In the genomic region with DNA sequence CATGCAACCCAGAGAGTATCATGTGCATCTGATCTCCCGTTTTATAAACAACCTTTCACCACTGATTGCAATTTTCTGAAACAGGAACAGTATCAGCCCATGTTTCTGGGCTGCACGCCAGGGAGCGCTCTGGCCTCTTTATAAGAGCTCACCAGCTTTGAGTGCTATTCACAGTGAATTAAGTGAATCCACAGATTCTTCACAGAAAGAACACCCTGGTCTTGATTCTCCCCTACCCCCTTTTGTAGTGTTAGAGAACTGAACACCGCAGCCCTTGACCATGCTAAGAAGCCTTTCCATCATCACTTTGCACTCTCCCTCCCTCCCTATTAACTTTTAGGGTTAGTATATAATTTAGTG, we compare ENCODE assay signal across 8 mouse cellular contexts. TPM values are rescaled to one million over a fixed set of nuclear protein-coding genes. Genes with fewer than 3 reads are reported as not detected.
DNase-seq lines count a peak whose midpoint lies in the region; ATAC-seq and TF ChIP-seq lines count a peak whose summit lies in the region.

No protein-coding gene starts in this region.

- peak overlapping the region; percentile 59 for H3K4me2 ChIP-seq in forebrain, embryonic 12.5 days
- H3K4me2 ChIP-seq in hindbrain, embryonic 11.5 days (replicated peaks; ENCODE audit: low read depth, low read length), result peak overlapping the region; percentile 40
- peak overlapping the region; percentile 83 for H3K4me2 ChIP-seq in lung, postnatal 0 days (replicated peaks; ENCODE audit: low read depth, low read length)

- TF ChIP-seq POLR2A in thymus, adult 2 months (IDR thresholded peaks at IDR 0.05; ENCODE audit: control insufficient read depth, extremely low read depth, insufficient read depth, low read length, poor library complexity), result no peak

- no peaks in the 10 kb centered on the region for H3K27me3 ChIP-seq in thymus, adult 2 months (ENCODE audit: control insufficient read depth, insufficient read depth, low read length)
- no peaks in the 10 kb centered on the region for H3K27me3 ChIP-seq in forebrain, embryonic 12.5 days
- H3K27me3 ChIP-seq in hindbrain, embryonic 11.5 days (ENCODE audit: control insufficient read depth, insufficient read depth, low read length), result no peaks in the 10 kb centered on the region
- no peaks in the 10 kb centered on the region for H3K27me3 ChIP-seq in lung, postnatal 0 days (replicated peaks; ENCODE audit: insufficient read depth, low read length)

- TF ChIP-seq CTCF in thymus, adult 2 months (IDR thresholded peaks at IDR 0.05; ENCODE audit: borderline replicate concordance, control insufficient read depth, extremely low read depth, insufficient read depth, low read length, poor library complexity), result no peak
- peak; percentile 52 for TF ChIP-seq CTCF in lung, postnatal 0 days (IDR thresholded peaks at IDR 0.05)

- no peaks in the 10 kb centered on the region for H3K9me3 ChIP-seq in forebrain, embryonic 12.5 days
- no peaks in the 10 kb centered on the region for H3K9me3 ChIP-seq in hindbrain, embryonic 11.5 days (ENCODE audit: control insufficient read depth, low read length)
- H3K9me3 ChIP-seq in lung, postnatal 0 days (ENCODE audit: low read length), result no peaks in the 10 kb centered on the region

- H3K27ac ChIP-seq in thymus, adult 2 months (ENCODE audit: control insufficient read depth, insufficient read depth, low read length), result no peak overlapping the region
- H3K27ac ChIP-seq in forebrain, embryonic 12.5 days, result peak overlapping the region; percentile 70; the same call in 1 of the 2 replicates
- no peak overlapping the region for H3K27ac ChIP-seq in hindbrain, embryonic 11.5 days (ENCODE audit: low read depth, low read length)
- no peak overlapping the region for H3K27ac ChIP-seq in lung, postnatal 0 days (ENCODE audit: low read length)

- H3K4me3 ChIP-seq in thymus, adult 2 months (ENCODE audit: control insufficient read depth, insufficient read depth, low read length), result no peak overlapping the region
- H3K4me3 ChIP-seq in forebrain, embryonic 12.5 days (replicated peaks), result peak overlapping the region; percentile 33
- no peak overlapping the region for H3K4me3 ChIP-seq in hindbrain, embryonic 11.5 days (ENCODE audit: low read depth, low read length)
- H3K4me3 ChIP-seq in lung, postnatal 0 days (ENCODE audit: low read depth, low read length), result peak overlapping the region; percentile 48

- TF ChIP-seq EP300 in lung, postnatal 0 days (IDR thresholded peaks at IDR 0.05), result peak; percentile 49; the same call in 1 of the 2 replicates

- peak; percentile 3 for DNase-seq in thymus, adult 2 months
- no peak for DNase-seq in thymus, postnatal 10 days (ENCODE audit: low spot score in 2 of 2)
- DNase-seq in hindbrain, embryonic 11.5 days (ENCODE audit: low spot score), result no peak
- peak; percentile 52 to 81 for DNase-seq in layer of hippocampus, adult 8-10 months (ENCODE audit: low spot score in 2 of 2)
- no peak for DNase-seq in lung, postnatal 0 days (ENCODE audit: low spot score)
- DNase-seq in right cerebral cortex, postnatal 14 days, result peak; percentile 60
- DNase-seq in thymus, postnatal 0 days (ENCODE audit: low spot score), result no peak

- no peak overlapping the region for H3K9ac ChIP-seq in forebrain, embryonic 12.5 days
- H3K9ac ChIP-seq in hindbrain, embryonic 11.5 days (ENCODE audit: low read depth, low read length), result no peak overlapping the region
- no peak overlapping the region for H3K9ac ChIP-seq in lung, postnatal 0 days (replicated peaks; ENCODE audit: low read depth)

- ATAC-seq in forebrain, embryonic 12.5 days (ENCODE audit: low FRiP score), result peak; percentile 79
- peak; percentile 38 for ATAC-seq in hindbrain, embryonic 11.5 days (ENCODE audit: low FRiP score)
- ATAC-seq in lung, postnatal 0 days, result peak; percentile 82

- H3K4me1 ChIP-seq in thymus, adult 2 months (replicated peaks; ENCODE audit: control insufficient read depth, insufficient read depth, low read length), result 0 out of 2 replicates have a peak, but pooled peaks cover 7% of the 10 kb centered on the region
- H3K4me1 ChIP-seq in forebrain, embryonic 12.5 days, result peaks cover 12% of the 10 kb centered on the region
- H3K4me1 ChIP-seq in hindbrain, embryonic 11.5 days (replicated peaks; ENCODE audit: control insufficient read depth, insufficient read depth, low read length), result no peaks in the 10 kb centered on the region
- no peaks in the 10 kb centered on the region; the same call in 1 of the 2 replicates for H3K4me1 ChIP-seq in lung, postnatal 0 days (ENCODE audit: insufficient read depth, low read depth, low read length)

- no peaks in the 10 kb centered on the region for H3K36me3 ChIP-seq in thymus, adult 2 months (ENCODE audit: control insufficient read depth, insufficient read depth, low read length)
- H3K36me3 ChIP-seq in forebrain, embryonic 12.5 days (replicated peaks), result no peaks in the 10 kb centered on the region
- H3K36me3 ChIP-seq in hindbrain, embryonic 11.5 days (ENCODE audit: control insufficient read depth, insufficient read depth, low read length), result no peaks in the 10 kb centered on the region
- no peaks in the 10 kb centered on the region for H3K36me3 ChIP-seq in lung, postnatal 0 days (ENCODE audit: insufficient read depth, low read length)

- WGBS in thymus, adult 2 months, result 21% methylated on average over 4 of the region's 4 CpGs
- 17% methylated on average over 4 of the region's 4 CpGs for WGBS in forebrain, embryonic 12.5 days
- WGBS in hindbrain, embryonic 11.5 days, result 48% methylated on average over 4 of the region's 4 CpGs
- 10% methylated on average over 4 of the region's 4 CpGs for WGBS in lung, postnatal 0 days

RNA-seq across cellular contexts. Expression of gene Cyp2j9, which starts 0.4 kb away (rescaled TPM):
- 1.1 and 1.3 TPM in 2 replicates for polyA plus RNA-seq in thymus, adult 2 months (2012; rRNA removed)
- 2.0 and 2.7 TPM in 2 replicates for polyA plus RNA-seq in forebrain, embryonic 12.5 days (2016; fragmentation: Nextera tagmentation; extraction: Ambion mirVana)
- polyA plus RNA-seq in hindbrain, embryonic 11.5 days (2014; fragmentation: Nextera tagmentation; extraction: Ambion mirVana), result 0.68 and 0.86 TPM in 2 replicates
- total RNA-seq in layer of hippocampus, adult 8-10 months (2022), result 10 to 100 TPM; 28.5 to 37.9 (median 36.2) TPM
- polyA plus RNA-seq in lung, postnatal 0 days (2015; fragmentation: Nextera tagmentation; extraction: Ambion mirVana), result 5.7 and 6.6 TPM in 2 replicates
- polyA plus RNA-seq in thymus, postnatal 0 days (2015; fragmentation: Nextera tagmentation; extraction: Ambion mirVana), result 1.6 and 2.2 TPM in 2 replicates

RNA-seq across cellular contexts. Expression of gene Cyp2j6, which starts 38.3 kb away (rescaled TPM):
- 0.80 and 0.92 TPM in 2 replicates for polyA plus RNA-seq in thymus, adult 2 months (2012; rRNA removed)
- 3.4 and 3.7 TPM in 2 replicates for polyA plus RNA-seq in forebrain, embryonic 12.5 days (2016; fragmentation: Nextera tagmentation; extraction: Ambion mirVana)
- polyA plus RNA-seq in hindbrain, embryonic 11.5 days (2014; fragmentation: Nextera tagmentation; extraction: Ambion mirVana), result 4.4 and 5.2 TPM in 2 replicates
- 10 to 100 TPM; 16.0 to 18.2 (median 16.4) TPM for total RNA-seq in layer of hippocampus, adult 8-10 months (2022)
- 8.7 and 9.1 TPM in 2 replicates for polyA plus RNA-seq in lung, postnatal 0 days (2015; fragmentation: Nextera tagmentation; extraction: Ambion mirVana)
- polyA plus RNA-seq in thymus, postnatal 0 days (2015; fragmentation: Nextera tagmentation; extraction: Ambion mirVana), result 1.8 and 1.9 TPM in 2 replicates

Comparison
In these comparisons a context has a peak if more than half of its experiments do, and no peak if none do; other contexts are left out.
1. DNase-seq: peak in thymus, adult 2 months (single experiment), layer of hippocampus, adult 8-10 months (2 of 2) and right cerebral cortex, postnatal 14 days (single experiment); none in thymus, postnatal 10 days (0 of 2), hindbrain, embryonic 11.5 days (single experiment), lung, postnatal 0 days (single experiment) and thymus, postnatal 0 days (single experiment).
2. H3K4me3 ChIP-seq: peak in forebrain, embryonic 12.5 days (single experiment) and lung, postnatal 0 days (single experiment); none in thymus, adult 2 months (single experiment) and hindbrain, embryonic 11.5 days (single experiment).
3. Peak in every context shown above with its lines, with median percentiles within 50 percentile points of each other: ATAC-seq and H3K4me2 ChIP-seq.